Mouse (Mus musculus) left cerebral cortex, postnatal 25 days (tissue): ENCODE data around the gene Prox1. TPM values are rescaled to one million over a fixed set of nuclear protein-coding genes. Genes with fewer than 3 reads are reported as not detected.

Experiments used
- DNase-seq, 2 experiments: peaks; one replicate each; pipeline ENCODE4 v3.0.0; 2022; ENCODE audit warnings: low spot score in 2 of 2, mixed read lengths in 1 of 2
- intact Hi-C: fragments of 180-260 bp; cut with DNase I; formaldehyde crosslinking; loops from one replicate; pipeline ENCODE4 v1.15.1; 2025
- total RNA-seq, 2 experiments: library from RNA; stranded (reverse); gene quantifications; 2 replicates each; pipeline ENCODE4 v1.2.3; 2021

The Prox1 gene
- total RNA-seq = 1 to 10 TPM; 7.2 to 7.8 TPM

DNA sequence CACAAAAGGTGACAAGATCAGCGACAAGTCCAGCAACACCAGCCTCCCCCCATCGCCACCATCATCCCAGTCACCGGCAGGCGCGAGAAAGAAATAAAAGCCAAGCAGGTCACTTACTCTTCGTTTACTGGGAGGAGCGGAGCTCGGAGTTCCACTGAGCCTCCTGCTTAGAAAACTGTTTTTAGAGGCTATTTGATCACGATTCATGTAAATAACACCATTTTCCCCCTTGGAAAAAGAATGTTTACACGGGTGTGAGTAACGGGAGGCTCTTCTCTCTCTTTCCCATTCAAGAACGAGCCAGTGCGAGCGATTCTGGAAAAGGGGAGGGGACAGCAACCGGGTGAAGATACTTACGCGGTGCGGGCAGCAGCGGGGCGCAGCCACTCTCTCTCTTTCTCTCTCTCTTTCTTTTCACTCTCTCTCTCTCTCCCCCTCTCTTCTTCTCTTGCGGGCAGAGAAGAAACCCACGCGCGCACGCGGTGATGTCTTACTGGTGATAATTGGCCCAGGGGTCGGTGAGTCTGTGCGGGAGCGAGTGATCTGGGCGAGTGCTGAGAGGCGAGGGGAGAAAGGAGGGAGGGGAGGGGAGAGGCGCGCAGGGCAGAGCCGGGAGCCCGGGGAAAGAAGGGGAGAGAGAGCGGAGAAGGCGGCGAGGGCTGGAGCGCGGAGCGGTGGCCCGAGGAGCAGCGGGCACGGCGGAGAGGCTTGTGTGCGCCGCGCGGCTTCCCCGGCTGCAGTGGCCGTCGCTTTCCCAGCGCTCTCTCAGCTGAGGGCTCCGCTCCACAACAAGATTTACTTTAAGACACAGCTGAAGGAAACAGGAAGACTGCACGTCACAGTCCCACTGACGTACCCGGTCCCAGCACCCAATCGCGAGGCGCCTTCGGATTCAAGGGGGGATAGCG is at the start of gene Prox1:
TSS of gene Prox1 (minus strand) at position 804 of the 908 bp plus-strand sequence.
- intact Hi-C loops = loop anchor here (5.0 kb wide), 2 partner anchors 123 to 627 kb away; no protein-coding TSS in a partner anchor

DNA sequence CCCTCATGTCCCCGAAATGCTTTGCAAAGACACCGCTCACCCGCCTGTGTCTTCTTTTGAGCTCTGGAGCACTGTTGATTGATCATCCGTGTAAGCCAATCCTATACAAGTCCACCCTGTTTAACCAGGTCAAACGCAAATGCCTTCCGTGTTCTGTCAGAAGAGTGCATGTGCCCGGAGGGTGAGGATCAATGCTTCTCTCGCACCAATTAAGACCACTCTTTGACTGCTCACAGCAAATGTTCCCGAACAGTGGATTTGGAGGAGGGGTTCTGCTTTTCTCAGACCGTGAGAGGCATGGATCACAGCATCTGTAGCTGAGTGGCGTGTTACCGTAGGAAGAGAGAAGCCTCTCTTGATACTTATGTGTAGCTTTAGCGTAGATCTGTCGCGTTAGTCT is 46.1 kb upstream of the Prox1 start:
- DNase-seq = no peak
- intact Hi-C loops = no loop called here

More for the DNA sequence above, at the start of gene Prox1:
- DNase-seq = peak; percentile 58 to 74

DNA sequence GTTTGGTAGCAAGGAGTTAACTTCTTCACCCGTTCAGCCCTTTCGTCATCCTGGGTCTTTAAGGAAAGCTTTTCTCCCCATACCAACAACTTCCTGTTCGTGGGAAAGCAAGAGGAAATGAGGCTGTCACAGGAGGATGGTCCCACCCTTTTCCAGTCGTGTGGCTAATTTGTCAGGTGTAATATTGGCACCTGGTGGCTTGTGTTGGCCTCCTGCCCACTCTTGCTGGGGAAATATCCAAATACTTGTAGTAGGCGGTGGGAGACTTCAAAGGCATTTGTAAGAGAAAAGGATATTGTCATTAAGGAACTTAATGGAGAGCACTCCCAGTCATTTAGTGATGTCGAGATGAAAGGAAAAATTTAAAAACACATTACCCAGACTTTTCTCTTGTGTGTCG is 44.1 kb upstream of the Prox1 start:
- intact Hi-C loops = no loop called here
- no peak for DNase-seq

DNA sequence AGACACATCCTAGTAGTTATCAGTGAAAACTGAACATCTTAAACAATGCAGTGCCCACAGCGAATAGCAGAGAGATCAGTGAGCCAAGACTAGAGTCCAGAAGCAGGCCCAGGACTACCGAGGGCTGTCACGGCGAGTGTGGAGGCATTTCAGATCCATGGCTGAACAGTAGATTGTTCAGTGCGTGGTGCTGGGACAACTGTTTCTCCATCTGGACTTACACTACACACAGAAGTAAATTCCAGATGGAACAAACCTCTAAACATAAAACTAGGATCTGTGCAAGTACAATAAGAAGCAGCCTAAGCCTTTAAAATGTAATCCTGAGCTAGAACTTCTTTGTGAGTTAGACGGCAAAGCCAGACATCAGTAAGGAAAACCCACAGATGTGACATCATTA is 42.7 kb upstream of the Prox1 start:
- intact Hi-C loops = no loop called here
- DNase-seq = peak; percentile 21 to 53

DNA sequence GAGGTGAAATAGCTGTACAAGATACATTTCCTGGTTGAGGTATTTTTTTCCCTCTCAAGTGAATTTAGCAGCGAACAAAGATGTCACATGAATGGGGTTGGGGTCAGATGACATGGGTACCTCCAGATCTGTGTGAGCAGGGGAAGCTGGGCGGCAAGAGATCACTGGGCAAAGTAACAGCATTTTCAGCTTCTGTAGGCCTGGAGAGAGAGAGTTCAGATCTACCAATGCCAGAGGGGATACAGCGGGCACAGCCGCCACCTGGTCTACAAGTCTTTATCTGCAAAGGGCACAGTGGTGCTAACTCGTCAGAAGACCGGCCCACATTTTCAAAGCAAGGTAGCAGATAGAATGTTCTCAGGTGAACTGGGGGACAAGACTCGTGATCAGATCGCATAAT is 36.7 kb upstream of the Prox1 start:
- DNase-seq = no peak
- intact Hi-C loops = no loop called here

DNA sequence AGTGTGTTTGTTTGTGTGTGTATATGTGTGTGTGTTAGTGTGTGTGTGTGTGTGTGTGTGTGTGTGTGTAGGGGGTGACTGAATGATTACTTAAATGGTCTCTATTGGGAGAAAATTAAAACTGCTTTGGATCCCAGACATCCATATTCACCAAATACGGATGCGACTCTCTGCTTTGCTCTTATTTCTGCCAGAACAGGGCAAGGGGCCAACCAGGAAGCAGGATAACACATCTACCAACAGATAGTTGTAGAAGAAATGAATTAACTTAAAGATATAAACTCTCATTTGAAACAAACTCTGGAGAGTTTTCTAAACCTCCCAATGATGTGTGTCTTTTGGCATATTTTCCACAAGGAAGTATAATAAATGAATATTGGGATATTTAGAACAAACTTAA is 35.2 kb upstream of the Prox1 start:
- intact Hi-C loops = no loop called here
- DNase-seq = no peak

DNA sequence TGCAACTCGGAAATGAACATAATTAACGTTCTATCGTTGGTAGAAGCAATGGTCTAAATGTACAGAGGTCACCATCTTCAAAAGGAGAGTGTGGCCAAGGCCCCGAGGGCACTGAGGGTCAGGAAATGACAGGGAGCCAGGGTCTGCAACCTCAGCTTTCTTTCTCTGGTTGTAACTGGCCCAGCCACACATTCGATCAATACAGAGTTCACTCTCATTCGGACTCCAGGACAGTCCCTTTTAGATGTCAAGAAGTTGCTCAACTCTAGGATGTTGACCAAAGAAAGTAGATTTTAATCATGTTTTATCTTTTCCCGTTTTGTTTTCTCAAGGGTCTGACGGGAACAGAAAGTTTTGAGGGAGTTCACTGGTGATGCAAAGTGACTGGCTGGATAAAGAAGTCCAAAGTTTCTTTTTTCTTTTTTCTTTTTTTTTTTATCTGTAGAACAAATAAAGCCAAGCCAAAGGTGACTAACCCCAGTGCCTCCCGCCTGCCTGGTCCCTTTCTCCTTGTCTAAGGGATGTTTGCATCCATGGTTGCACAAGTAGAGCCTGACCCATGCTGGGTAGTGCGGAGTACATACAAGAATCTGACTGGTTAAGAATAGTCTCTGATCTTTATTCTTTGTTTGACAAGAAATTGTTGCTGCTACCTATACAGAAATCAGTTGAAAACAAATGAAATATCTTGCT is 34.0 kb upstream of the Prox1 start:
- no peak for DNase-seq
- intact Hi-C loops = no loop called here

DNA sequence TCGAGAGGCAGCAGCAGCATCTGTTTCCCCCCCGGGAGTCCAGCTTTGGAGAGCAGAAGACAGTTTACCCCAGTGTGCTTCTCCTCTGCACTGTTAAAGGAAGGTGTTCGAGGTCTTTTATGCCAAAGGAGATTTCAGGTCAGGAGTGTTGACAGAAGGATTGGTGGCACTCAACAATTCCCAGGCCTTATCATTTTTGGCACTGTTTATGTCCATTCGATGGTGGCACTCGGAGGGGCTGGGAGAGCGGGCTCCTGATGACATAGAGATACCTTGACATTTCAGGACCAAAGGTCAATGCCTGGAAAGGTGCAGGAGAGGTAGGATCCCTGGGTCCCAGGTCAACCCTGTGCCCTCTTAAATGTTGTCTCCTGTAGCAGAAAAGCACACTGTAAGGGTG is 31.2 kb upstream of the Prox1 start:
- DNase-seq = no peak
- intact Hi-C loops = no loop called here

DNA sequence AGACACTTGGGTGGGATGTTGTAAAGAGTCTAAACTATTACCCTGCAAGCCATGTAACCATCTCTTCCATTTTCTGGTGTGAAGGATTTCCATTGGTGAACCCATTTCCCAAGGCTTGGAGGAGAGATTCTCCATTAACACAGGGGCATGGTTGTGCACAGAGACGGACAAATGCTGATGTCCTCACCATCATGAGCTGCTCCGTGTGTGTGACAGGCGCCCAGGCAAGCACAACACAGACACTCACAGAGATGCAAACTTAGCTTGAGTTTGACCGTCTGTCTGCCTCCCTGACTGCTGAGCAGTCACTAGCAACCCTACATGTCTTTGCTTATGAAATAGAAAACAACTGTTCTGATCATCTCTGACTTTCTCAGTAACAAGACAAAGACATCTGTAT is 30.5 kb upstream of the Prox1 start:
- intact Hi-C loops = no loop called here
- no peak for DNase-seq

DNA sequence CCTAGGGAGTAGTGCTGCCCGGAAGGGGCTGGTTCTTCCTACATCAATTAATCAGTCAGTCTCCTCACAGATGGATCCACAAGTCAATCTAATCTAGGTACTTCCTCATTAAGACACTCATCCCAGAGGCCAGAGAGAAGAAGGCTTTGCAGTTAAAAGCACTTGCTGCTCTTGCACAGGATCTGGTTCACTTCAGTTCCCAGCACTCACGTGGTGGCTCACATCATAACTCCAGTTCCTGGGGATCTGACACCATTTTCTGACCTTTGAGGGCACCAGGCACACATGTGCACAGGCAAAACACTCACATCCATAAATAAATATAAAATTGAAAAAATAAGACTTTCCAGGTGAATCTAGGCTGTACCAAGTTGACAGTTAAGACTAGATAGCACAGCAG is 27.7 kb upstream of the Prox1 start:
- intact Hi-C loops = no loop called here
- DNase-seq = no peak

DNA sequence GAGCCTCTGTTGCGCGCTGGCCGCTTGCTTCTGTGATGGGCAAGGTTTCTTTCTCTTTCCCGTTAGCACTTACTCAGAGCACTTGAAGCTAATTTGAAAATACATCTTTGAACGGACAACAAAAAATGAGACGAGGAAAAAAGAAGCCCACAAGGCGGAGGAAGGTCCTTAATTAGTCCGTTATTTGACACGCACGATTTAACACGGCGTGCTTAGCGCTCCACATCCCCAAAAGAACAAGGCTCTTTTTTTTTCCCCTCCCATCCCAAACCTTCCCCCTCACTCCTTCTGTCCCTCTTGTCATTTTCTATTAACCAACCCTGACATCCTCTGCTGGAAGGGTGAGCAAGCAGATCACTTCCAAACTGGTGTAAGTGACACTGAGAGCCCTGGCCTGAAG is 21.5 kb upstream of the Prox1 start:
- intact Hi-C loops = no loop called here
- DNase-seq = no peak

DNA sequence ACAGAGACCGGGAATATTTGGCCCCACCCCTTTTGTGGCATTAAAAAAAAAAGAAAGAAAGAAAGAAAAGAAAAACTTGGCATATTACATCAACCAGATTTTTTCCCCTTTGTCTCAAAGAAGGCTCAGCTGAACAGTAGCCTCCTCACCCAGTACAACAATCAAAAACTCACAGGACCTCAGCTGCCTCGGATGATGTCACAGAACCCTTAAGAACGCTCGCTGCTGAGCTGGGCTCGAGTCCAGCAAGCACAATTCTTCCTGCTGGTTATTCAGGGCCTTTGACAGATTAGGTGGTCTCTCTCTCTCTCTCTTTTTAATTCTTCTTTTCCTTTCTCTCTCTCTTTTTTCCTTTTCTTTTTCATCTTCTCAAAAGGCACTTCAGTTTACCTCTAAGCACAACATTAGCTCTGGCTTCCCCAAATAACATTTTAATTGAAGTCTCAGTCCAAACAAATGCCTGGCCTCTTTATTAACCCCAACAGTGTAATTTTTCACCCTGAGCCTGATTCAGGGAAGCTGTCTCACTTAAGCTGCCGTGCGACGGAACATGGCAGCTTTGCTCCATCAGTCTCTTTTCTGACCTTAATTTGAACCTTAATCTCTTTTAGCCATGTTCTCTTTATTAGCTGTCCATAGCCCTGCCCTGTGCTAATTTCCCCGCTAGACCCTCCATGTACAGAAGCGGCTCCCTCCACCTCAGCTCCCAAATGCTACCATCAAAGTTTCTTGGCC is 19.9 kb upstream of the Prox1 start:
- intact Hi-C loops = no loop called here
- DNase-seq = no peak

DNA sequence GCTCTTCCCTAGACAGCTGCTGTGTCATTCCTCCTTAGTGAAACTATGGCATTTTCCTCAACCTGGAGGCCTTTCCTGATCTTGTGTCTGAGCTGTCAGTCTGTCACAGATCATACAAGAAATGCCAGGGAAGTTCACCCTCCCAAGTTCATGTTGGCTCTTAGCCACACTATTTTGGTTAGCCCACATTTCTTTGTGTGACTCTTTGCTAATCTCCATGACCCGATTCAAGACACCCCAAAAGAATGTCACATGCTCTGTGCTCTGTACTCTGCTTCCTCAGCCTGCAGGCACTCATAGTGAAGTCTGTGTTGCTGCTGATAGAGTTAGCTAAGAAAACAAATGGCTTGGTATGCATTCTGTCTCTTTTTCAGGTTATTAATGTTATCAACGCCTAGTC is 18.6 kb upstream of the Prox1 start:
- no peak for DNase-seq
- intact Hi-C loops = no loop called here

DNA sequence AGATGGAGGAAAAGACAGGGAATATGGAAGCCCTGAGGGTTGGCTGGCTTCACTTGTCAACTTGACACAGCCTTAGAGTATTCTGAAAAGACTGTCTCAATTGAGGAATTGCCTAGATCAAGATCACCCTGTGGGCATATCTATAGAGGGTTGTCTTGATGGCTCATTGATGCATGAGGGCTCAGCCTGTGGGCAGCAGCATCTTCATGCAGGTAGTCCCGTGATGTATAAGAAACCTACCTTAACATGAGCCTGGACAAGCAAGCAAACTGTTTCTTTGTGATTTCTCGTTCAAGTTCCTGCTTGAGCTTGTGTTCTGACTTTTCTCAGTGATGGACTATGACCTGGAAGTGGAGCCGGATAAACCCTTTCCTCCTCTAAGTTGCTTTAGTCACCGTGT is 15.8 kb upstream of the Prox1 start:
- intact Hi-C loops = no loop called here
- no peak for DNase-seq

DNA sequence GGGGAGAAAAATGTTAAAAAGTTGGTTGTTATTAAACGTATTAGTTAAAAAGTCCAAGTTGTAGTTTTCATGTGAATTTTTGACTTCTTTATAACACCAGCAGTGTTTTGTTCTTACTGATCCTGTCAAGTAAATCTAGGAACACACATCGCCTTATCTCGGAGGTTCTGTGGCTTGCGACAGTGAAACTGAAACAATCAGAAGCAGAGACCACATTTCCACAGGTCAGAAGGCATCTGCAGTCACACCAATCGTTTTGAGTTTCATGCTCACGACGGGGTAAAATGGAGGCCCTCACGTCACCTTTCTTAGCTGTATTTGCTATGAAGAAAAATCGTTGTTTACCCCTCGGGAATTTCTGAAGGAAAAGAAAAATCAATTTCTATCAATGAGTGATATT is 14.8 kb upstream of the Prox1 start:
- no peak for DNase-seq
- intact Hi-C loops = no loop called here

DNA sequence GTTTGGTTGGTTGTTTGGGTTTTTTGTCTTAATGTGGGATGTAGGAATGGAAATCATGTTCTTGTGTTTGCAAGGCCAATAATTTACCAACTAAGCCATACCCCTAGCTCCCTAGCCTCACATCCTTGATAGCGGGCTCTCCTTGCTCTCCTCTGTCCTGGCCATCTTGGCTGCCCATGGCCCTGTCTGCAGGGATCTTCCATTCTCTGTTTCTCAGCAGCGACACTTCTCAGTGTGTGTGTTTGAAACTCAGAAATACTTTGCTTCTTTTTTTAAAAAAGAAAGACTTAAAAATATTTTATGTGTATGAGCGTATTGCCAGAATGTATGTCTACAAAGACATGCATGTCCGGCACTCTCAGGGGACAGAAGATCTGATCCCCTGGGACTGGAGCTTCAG is 13.1 kb upstream of the Prox1 start:
- intact Hi-C loops = no loop called here
- DNase-seq = no peak

DNA sequence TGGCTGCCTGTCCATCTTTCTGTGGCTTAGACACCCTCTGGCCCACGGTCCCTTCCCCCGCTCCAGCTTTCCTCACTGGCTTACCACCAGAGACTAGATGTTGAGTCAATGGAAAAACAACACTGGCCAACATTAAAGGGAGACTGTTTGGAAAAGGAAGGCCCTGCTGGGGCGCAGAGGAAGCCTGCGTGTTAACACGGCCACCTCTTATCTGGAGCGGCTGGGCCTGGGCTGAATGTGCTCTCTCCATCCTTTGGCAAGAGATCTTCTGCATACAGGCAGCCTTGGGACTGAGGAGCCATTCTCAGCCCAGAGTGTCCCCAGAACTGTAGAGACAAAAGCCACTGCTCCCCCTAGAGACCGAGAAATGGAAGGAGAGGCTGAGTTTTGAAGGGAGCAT is 11.3 kb upstream of the Prox1 start:
- DNase-seq = no peak
- intact Hi-C loops = no loop called here

DNA sequence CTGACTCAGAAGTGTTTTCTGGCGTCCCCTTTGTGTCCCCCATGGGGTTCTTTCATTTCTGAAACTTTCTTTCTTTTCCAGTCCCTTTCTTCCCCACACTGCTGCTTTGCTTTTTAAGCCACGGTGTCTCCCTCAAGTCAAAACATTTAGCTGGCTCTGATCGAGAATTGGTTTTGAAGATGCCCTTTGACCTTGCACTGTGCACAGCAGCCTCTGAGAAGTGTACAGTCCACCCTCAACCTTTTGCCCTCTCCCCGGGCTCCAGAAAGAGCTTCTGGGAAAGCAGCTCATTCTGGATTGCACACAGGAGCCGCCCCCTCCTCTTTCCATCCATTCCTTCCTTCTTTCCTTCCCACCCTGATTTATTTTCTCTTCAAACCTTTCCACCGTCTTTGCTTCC is 10.3 kb upstream of the Prox1 start:
- no peak for DNase-seq
- intact Hi-C loops = no loop called here

DNA sequence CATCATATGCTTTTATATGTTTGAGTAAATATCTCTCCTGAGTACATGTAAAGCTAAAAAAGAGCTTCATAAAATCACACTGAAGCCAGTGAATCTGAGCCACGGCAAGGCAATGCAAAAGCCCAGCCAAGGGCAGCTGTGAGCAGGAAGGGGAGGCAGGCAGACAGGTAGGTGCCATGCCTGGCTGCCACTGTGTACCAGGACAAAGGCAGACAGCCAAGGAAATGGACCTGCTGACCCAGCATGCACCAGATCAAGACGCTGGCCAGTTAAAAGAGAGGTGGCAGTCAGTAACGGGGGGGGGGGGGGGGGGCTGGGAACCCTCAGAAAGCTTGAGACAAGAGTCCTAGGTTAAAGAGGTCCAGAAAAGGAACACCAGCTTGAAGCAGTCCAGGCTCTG is 6.4 kb upstream of the Prox1 start:
- DNase-seq = no peak
- intact Hi-C loops = no loop called here
